Mouse (Mus musculus): Measurements from ENCODE around the gene Ngef. TPM values are rescaled to one million over a fixed set of nuclear protein-coding genes. Genes with fewer than 3 reads are reported as not detected.

Ngef gene
- under 1 TPM; 0.49 to 0.57 TPM for total RNA-seq (2021)
- long read RNA-seq, experiment 1: 0 reads
- long read RNA-seq, experiment 2: 0 reads

- DNase-seq: no peak
Measured at GRCm38 (mm10) chr1:87573800-87574215, at the start of gene Ngef. Gene Ngef, minus strand, starts transcription at chr1:87573870.

GRCm38 (mm10) chr1:87621858-87622279, 48.2 kb upstream of the Ngef start:
- no peak for DNase-seq
- intact Hi-C loops (cut with DNase I): no loop called here

More at GRCm38 (mm10) chr1:87573800-87574215, at the start of gene Ngef:
- intact Hi-C loops (cut with DNase I): no loop called here

- intact Hi-C loops (cut with DNase I): no loop called here
- peak in 1 of 2 experiments; percentile 10 for DNase-seq
Measured at GRCm38 (mm10) chr1:87621146-87621857, 47.6 kb upstream of the Ngef start.

- intact Hi-C loops (cut with DNase I): no loop called here
Measured at GRCm38 (mm10) chr1:87620693-87621092, 47.0 kb upstream of the Ngef start.

GRCm38 (mm10) chr1:87620211-87620668, 46.6 kb upstream of the Ngef start, which contains the start of gene Inpp5d:
Gene Inpp5d, plus strand, starts transcription at chr1:87620312.
- intact Hi-C loops (cut with DNase I): no loop called here
- peak; percentile 26 to 31 for DNase-seq

More at GRCm38 (mm10) chr1:87620693-87621092, 47.0 kb upstream of the Ngef start:
- DNase-seq: no peak

GRCm38 (mm10) chr1:87614576-87615295, 41.1 kb upstream of the Ngef start:
- intact Hi-C loops (cut with DNase I): no loop called here
- peak in 1 of 2 experiments; percentile 14 for DNase-seq

- intact Hi-C loops (cut with DNase I): loop anchor here (5.0 kb wide), 2 partner anchors 141 to 161 kb away; no protein-coding TSS in a partner anchor
Measured at GRCm38 (mm10) chr1:87608416-87609046, 34.9 kb upstream of the Ngef start.

GRCm38 (mm10) chr1:87607385-87608091, 33.9 kb upstream of the Ngef start:
- intact Hi-C loops (cut with DNase I): loop anchor here (5.0 kb wide), 2 partner anchors 140 to 160 kb away; no protein-coding TSS in a partner anchor

More at GRCm38 (mm10) chr1:87608416-87609046, 34.9 kb upstream of the Ngef start:
- DNase-seq: peak; percentile 61 to 72

GRCm38 (mm10) chr1:87605296-87605695, 31.6 kb upstream of the Ngef start:
- intact Hi-C loops (cut with DNase I): loop anchor here (5.0 kb wide), 2 partner anchors 138 to 158 kb away; no protein-coding TSS in a partner anchor
- no peak for DNase-seq

More at GRCm38 (mm10) chr1:87607385-87608091, 33.9 kb upstream of the Ngef start:
- DNase-seq: peak; percentile 30 to 51

GRCm38 (mm10) chr1:87603389-87603788, 29.7 kb upstream of the Ngef start:
- no peak for DNase-seq
- intact Hi-C loops (cut with DNase I): no loop called here

GRCm38 (mm10) chr1:87601801-87602200, 28.1 kb upstream of the Ngef start:
- DNase-seq: no peak
- intact Hi-C loops (cut with DNase I): no loop called here

- no peak for DNase-seq
- intact Hi-C loops (cut with DNase I): no loop called here
Measured at GRCm38 (mm10) chr1:87600533-87600932, 26.9 kb upstream of the Ngef start.

- DNase-seq: no peak
- intact Hi-C loops (cut with DNase I): no loop called here
Measured at GRCm38 (mm10) chr1:87594671-87595070, 21.0 kb upstream of the Ngef start.

- intact Hi-C loops (cut with DNase I): no loop called here
- peak in 1 of 2 experiments; percentile 17 for DNase-seq
Measured at GRCm38 (mm10) chr1:87594261-87594660, 20.6 kb upstream of the Ngef start.

GRCm38 (mm10) chr1:87589980-87590379, 16.3 kb upstream of the Ngef start:
- intact Hi-C loops (cut with DNase I): no loop called here
- DNase-seq: no peak

GRCm38 (mm10) chr1:87589162-87589561, 15.5 kb upstream of the Ngef start:
- DNase-seq: no peak
- intact Hi-C loops (cut with DNase I): no loop called here

- no peak for DNase-seq
- intact Hi-C loops (cut with DNase I): no loop called here
Measured at GRCm38 (mm10) chr1:87580824-87581223, 7.2 kb upstream of the Ngef start.

GRCm38 (mm10) chr1:87578965-87579364, 5.3 kb upstream of the Ngef start:
- no peak for DNase-seq
- intact Hi-C loops (cut with DNase I): no loop called here

- intact Hi-C loops (cut with DNase I): no loop called here
- DNase-seq: peak; percentile 30 to 50
Measured at GRCm38 (mm10) chr1:87574785-87575184, 1.1 kb upstream of the Ngef start.

- intact Hi-C loops (cut with DNase I): no loop called here
- no peak for DNase-seq
Measured at GRCm38 (mm10) chr1:87574353-87574752, 683 bp upstream of the Ngef start.

Measured in heart, postnatal 14 days (tissue).